Mouse (Mus musculus): ENCODE measurements at regions not wholly inside any gene's neighbourhood (a gene's known extent, or its start where the extent isn't known, plus 50 kb on each side); places are given as distances from the start of the nearest gene placed in this dataset.

GRCm38 (mm10) chr15:61127971-61128370 lies 205.2 kb upstream of the A1bg start:
- Histone ChIP-seq H3K9ac (ENCODE audit: low read depth, low read length) (no peak overlapping the region), H3K4me2 (replicated peaks; ENCODE audit: low read depth, low read length) (no peak overlapping the region), H3K4me3 (ENCODE audit: low read depth, low read length) (no peak overlapping the region), H3K36me3 (ENCODE audit: control insufficient read depth, insufficient read depth, low read length) (no peaks in the 10 kb centered on the region), H3K27ac (ENCODE audit: low read depth, low read length) (no peak overlapping the region), H3K9me3 (ENCODE audit: control insufficient read depth, low read length) (no peaks in the 10 kb centered on the region), H3K27me3 (ENCODE audit: control insufficient read depth, insufficient read depth, low read length) (no peaks in the 10 kb centered on the region), H3K4me1 (replicated peaks; ENCODE audit: control insufficient read depth, insufficient read depth, low read length) (no peaks in the 10 kb centered on the region)
- no peak for ATAC-seq (ENCODE audit: low FRiP score)
- 73% methylated on average over 2 of the region's 2 CpGs for WGBS
- no peak for DNase-seq (ENCODE audit: low spot score)

- H3K27me3 ChIP-seq (ENCODE audit: control insufficient read depth, insufficient read depth, low read length), result no peaks in the 10 kb centered on the region
- H3K36me3 ChIP-seq (ENCODE audit: control insufficient read depth, insufficient read depth, low read length), result no peaks in the 10 kb centered on the region
- no peak for ATAC-seq (ENCODE audit: low FRiP score)
- no peak for DNase-seq (ENCODE audit: low spot score)
- no peaks in the 10 kb centered on the region for H3K4me1 ChIP-seq (replicated peaks; ENCODE audit: control insufficient read depth, insufficient read depth, low read length)
- H3K4me3 ChIP-seq (ENCODE audit: low read depth, low read length), result no peak overlapping the region
- H3K27ac ChIP-seq (ENCODE audit: low read depth, low read length), result no peak overlapping the region
- H3K9me3 ChIP-seq (ENCODE audit: control insufficient read depth, low read length), result no peaks in the 10 kb centered on the region
- H3K4me2 ChIP-seq (replicated peaks; ENCODE audit: low read depth, low read length), result no peak overlapping the region
- H3K9ac ChIP-seq (ENCODE audit: low read depth, low read length), result no peak overlapping the region
Observed at GRCm38 (mm10) chr15:61127130-61127529, 204.3 kb upstream of the A1bg start.

GRCm38 (mm10) chr15:61116912-61117311 lies 194.1 kb upstream of the A1bg start:
- no peaks in the 10 kb centered on the region for H3K27me3 ChIP-seq (ENCODE audit: control insufficient read depth, insufficient read depth, low read length)
- no peaks in the 10 kb centered on the region for H3K9me3 ChIP-seq (ENCODE audit: control insufficient read depth, low read length)
- H3K4me1 ChIP-seq (replicated peaks; ENCODE audit: control insufficient read depth, insufficient read depth, low read length), result no peaks in the 10 kb centered on the region
- no peak overlapping the region for H3K27ac ChIP-seq (ENCODE audit: low read depth, low read length)
- no peak for ATAC-seq (ENCODE audit: low FRiP score)
- WGBS, result 69% methylated on average over 1 of the region's 1 CpGs
- no peak overlapping the region for H3K9ac ChIP-seq (ENCODE audit: low read depth, low read length)
- no peak overlapping the region for H3K4me3 ChIP-seq (ENCODE audit: low read depth, low read length)
- no peak overlapping the region for H3K4me2 ChIP-seq (replicated peaks; ENCODE audit: low read depth, low read length)
- no peaks in the 10 kb centered on the region for H3K36me3 ChIP-seq (ENCODE audit: control insufficient read depth, insufficient read depth, low read length)
- DNase-seq (ENCODE audit: low spot score), result no peak

- no peak overlapping the region for H3K9ac ChIP-seq (ENCODE audit: low read depth, low read length)
- H3K36me3 ChIP-seq (ENCODE audit: control insufficient read depth, insufficient read depth, low read length), result no peaks in the 10 kb centered on the region
- H3K27me3 ChIP-seq (ENCODE audit: control insufficient read depth, insufficient read depth, low read length), result no peaks in the 10 kb centered on the region
- H3K27ac ChIP-seq (ENCODE audit: low read depth, low read length), result no peak overlapping the region
- H3K9me3 ChIP-seq (ENCODE audit: control insufficient read depth, low read length), result no peaks in the 10 kb centered on the region
- no peak overlapping the region for H3K4me2 ChIP-seq (replicated peaks; ENCODE audit: low read depth, low read length)
- ATAC-seq (ENCODE audit: low FRiP score) (no peak), DNase-seq (ENCODE audit: low spot score) (peak; percentile 13)
- H3K4me1 ChIP-seq (replicated peaks; ENCODE audit: control insufficient read depth, insufficient read depth, low read length), result no peaks in the 10 kb centered on the region
- no peak overlapping the region for H3K4me3 ChIP-seq (ENCODE audit: low read depth, low read length)
- 46% methylated on average over 4 of the region's 4 CpGs for WGBS
Observed at GRCm38 (mm10) chr15:61109429-61110128, 186.8 kb upstream of the A1bg start.

- no peak overlapping the region for H3K9ac ChIP-seq (ENCODE audit: low read depth, low read length)
- no peak overlapping the region for H3K4me2 ChIP-seq (replicated peaks; ENCODE audit: low read depth, low read length)
- no peaks in the 10 kb centered on the region for H3K36me3 ChIP-seq (ENCODE audit: control insufficient read depth, insufficient read depth, low read length)
- no peaks in the 10 kb centered on the region for H3K27me3 ChIP-seq (ENCODE audit: control insufficient read depth, insufficient read depth, low read length)
- no peaks in the 10 kb centered on the region for H3K4me1 ChIP-seq (replicated peaks; ENCODE audit: control insufficient read depth, insufficient read depth, low read length)
- H3K27ac ChIP-seq (ENCODE audit: low read depth, low read length), result no peak overlapping the region
- peak; percentile 14 for DNase-seq (ENCODE audit: low spot score)
- H3K4me3 ChIP-seq (ENCODE audit: low read depth, low read length), result no peak overlapping the region
- no peaks in the 10 kb centered on the region for H3K9me3 ChIP-seq (ENCODE audit: control insufficient read depth, low read length)
- peak; percentile 33; the same call in 1 of the 2 replicates for ATAC-seq (ENCODE audit: low FRiP score)
- WGBS, result 40% methylated on average over 2 of the region's 2 CpGs
Observed at GRCm38 (mm10) chr15:61108957-61109356, 186.1 kb upstream of the A1bg start.

GRCm38 (mm10) chr15:61102421-61103412 lies 179.9 kb upstream of the A1bg start:
- no peak overlapping the region for H3K4me2 ChIP-seq (replicated peaks; ENCODE audit: low read depth, low read length)
- no peaks in the 10 kb centered on the region for H3K4me1 ChIP-seq (replicated peaks; ENCODE audit: control insufficient read depth, insufficient read depth, low read length)
- 21% methylated on average over 7 of the region's 7 CpGs for WGBS
- H3K27ac ChIP-seq (ENCODE audit: low read depth, low read length), result no peak overlapping the region
- no peak overlapping the region for H3K9ac ChIP-seq (ENCODE audit: low read depth, low read length)
- H3K27me3 ChIP-seq (ENCODE audit: control insufficient read depth, insufficient read depth, low read length), result no peaks in the 10 kb centered on the region
- no peaks in the 10 kb centered on the region for H3K9me3 ChIP-seq (ENCODE audit: control insufficient read depth, low read length)
- DNase-seq (ENCODE audit: low spot score), result peak; percentile 78
- H3K4me3 ChIP-seq (ENCODE audit: low read depth, low read length), result no peak overlapping the region
- no peaks in the 10 kb centered on the region for H3K36me3 ChIP-seq (ENCODE audit: control insufficient read depth, insufficient read depth, low read length)
- peak; percentile 70 for ATAC-seq (ENCODE audit: low FRiP score)

GRCm38 (mm10) chr15:61100807-61101206 lies 178.0 kb upstream of the A1bg start:
- H3K9ac ChIP-seq (ENCODE audit: low read depth, low read length), result no peak overlapping the region
- H3K27me3 ChIP-seq (ENCODE audit: control insufficient read depth, insufficient read depth, low read length), result no peaks in the 10 kb centered on the region
- 79% methylated on average over 4 of the region's 4 CpGs for whole genome bisulfite sequencing
- H3K4me2 ChIP-seq (replicated peaks; ENCODE audit: low read depth, low read length), result no peak overlapping the region
- no peak overlapping the region for H3K27ac ChIP-seq (ENCODE audit: low read depth, low read length)
- no peak overlapping the region for H3K4me3 ChIP-seq (ENCODE audit: low read depth, low read length)
- DNase-seq (ENCODE audit: low spot score), result no peak
- no peaks in the 10 kb centered on the region for H3K36me3 ChIP-seq (ENCODE audit: control insufficient read depth, insufficient read depth, low read length)
- ATAC-seq (ENCODE audit: low FRiP score), result no peak
- no peaks in the 10 kb centered on the region for H3K9me3 ChIP-seq (ENCODE audit: control insufficient read depth, low read length)
- no peaks in the 10 kb centered on the region for H3K4me1 ChIP-seq (replicated peaks; ENCODE audit: control insufficient read depth, insufficient read depth, low read length)

GRCm38 (mm10) chr15:61098968-61099367 lies 176.2 kb upstream of the A1bg start:
- Histone ChIP-seq H3K4me3 (ENCODE audit: low read depth, low read length) (no peak overlapping the region), H3K27me3 (ENCODE audit: control insufficient read depth, insufficient read depth, low read length) (no peaks in the 10 kb centered on the region), H3K36me3 (ENCODE audit: control insufficient read depth, insufficient read depth, low read length) (no peaks in the 10 kb centered on the region), H3K4me1 (replicated peaks; ENCODE audit: control insufficient read depth, insufficient read depth, low read length) (no peaks in the 10 kb centered on the region), H3K27ac (ENCODE audit: low read depth, low read length) (no peak overlapping the region), H3K4me2 (replicated peaks; ENCODE audit: low read depth, low read length) (no peak overlapping the region), H3K9ac (ENCODE audit: low read depth, low read length) (no peak overlapping the region), H3K9me3 (ENCODE audit: control insufficient read depth, low read length) (no peaks in the 10 kb centered on the region)
- no peak for ATAC-seq (ENCODE audit: low FRiP score)
- no peak for DNase-seq (ENCODE audit: low spot score)
- WGBS, result 40% methylated on average over 1 of the region's 1 CpGs
